Mouse (Mus musculus): ENCODE results near the gene Micall2.

GRCm38 (mm10) chr5:139776966-139777365 is 40.8 kb upstream of the Micall2 start:
- TF ChIP-seq CTCF (IDR thresholded peaks at IDR 0.05; ENCODE audit: borderline replicate concordance, insufficient read depth, low read depth, low read length) (no peak), POLR2A (IDR thresholded peaks at IDR 0.05; ENCODE audit: borderline replicate concordance, insufficient read depth, low read length) (no peak)
